Mouse (Mus musculus) T-cell, adult 2 months (primary cell): ENCODE measurements at regions not wholly inside any gene's neighbourhood (a gene's known extent, or its start where the extent isn't known, plus 50 kb on each side); places are given as distances from the start of the nearest gene placed in this dataset.

Experiments
- DNase-seq: peaks from one replicate; pipeline ENCODE4 v3.0.0; 2022; ENCODE audit warnings: low spot score

- DNase-seq, result no peak
Measured at GRCm38 (mm10) chr13:45277842-45278416, 111.6 kb upstream of the Mylip start.

- no peak for DNase-seq
Measured at GRCm38 (mm10) chr13:45281106-45281505, 108.4 kb upstream of the Mylip start.

GRCm38 (mm10) chr13:45286651-45287050 is 102.9 kb upstream of the Mylip start:
- DNase-seq, result no peak

GRCm38 (mm10) chr13:45287217-45287616 is 102.3 kb upstream of the Mylip start:
- DNase-seq, result no peak

- DNase-seq, result no peak
Measured at GRCm38 (mm10) chr13:45289976-45290375, 99.6 kb upstream of the Mylip start.

- no peak for DNase-seq
Measured at GRCm38 (mm10) chr13:45294691-45295090, 94.9 kb upstream of the Mylip start.

- DNase-seq, result no peak
Measured at GRCm38 (mm10) chr13:45300610-45301009, 88.9 kb upstream of the Mylip start.

GRCm38 (mm10) chr13:45301191-45301905 is 88.2 kb upstream of the Mylip start:
- DNase-seq, result no peak

- DNase-seq, result no peak
Measured at GRCm38 (mm10) chr13:45302796-45303195, 86.7 kb upstream of the Mylip start.

GRCm38 (mm10) chr13:45306177-45306576 is 83.4 kb upstream of the Mylip start:
- DNase-seq, result no peak

- DNase-seq, result no peak
Measured at GRCm38 (mm10) chr13:45307226-45307625, 82.3 kb upstream of the Mylip start.

- no peak for DNase-seq
Measured at GRCm38 (mm10) chr13:45319646-45320045, 69.9 kb upstream of the Mylip start.

- no peak for DNase-seq
Measured at GRCm38 (mm10) chr13:45325736-45326293, 63.7 kb upstream of the Mylip start.

GRCm38 (mm10) chr13:45326751-45327150 is 62.8 kb upstream of the Mylip start:
- DNase-seq, result no peak

- DNase-seq, result no peak
Measured at GRCm38 (mm10) chr13:45330561-45330960, 59.0 kb upstream of the Mylip start.

GRCm38 (mm10) chr13:45332031-45332430 is 57.5 kb upstream of the Mylip start:
- DNase-seq, result no peak

- no peak for DNase-seq
Measured at GRCm38 (mm10) chr13:45333634-45334033, 55.9 kb upstream of the Mylip start.
